Comparison of ENCODE assay signal across 16 mouse cellular contexts in the genomic region with DNA sequence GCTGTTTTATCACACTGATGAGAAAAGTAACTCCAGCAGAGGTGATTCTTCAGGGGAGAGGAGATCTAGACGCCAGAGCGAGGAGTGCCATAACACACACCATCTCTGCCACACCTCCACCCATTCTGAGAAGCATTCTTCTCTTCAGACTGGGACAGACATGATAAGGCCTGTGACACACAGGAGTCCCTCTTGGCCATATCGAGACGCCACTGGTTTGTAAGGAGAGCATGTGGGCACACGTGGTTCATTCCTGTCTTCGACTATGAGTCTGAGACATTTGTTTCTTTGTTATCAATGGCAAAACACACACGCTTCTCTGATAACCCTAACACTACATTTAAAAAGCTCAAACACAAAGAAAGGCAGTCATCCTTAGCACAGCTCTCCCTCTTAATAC. TPM values are rescaled to one million over a fixed set of nuclear protein-coding genes. Genes with fewer than 3 reads are reported as not detected.
DNase-seq lines count a peak whose midpoint lies in the region; ATAC-seq and TF ChIP-seq lines count a peak whose summit lies in the region.
"Had no signal": no experiment of that assay in that cellular context is flagged by ENCODE, and none has a peak within 500 bp of the region (broad histone marks: within the 10 kb centered on the region; RNA-seq: fewer than 3 reads in every experiment).

No protein-coding gene starts in this region.

- H3K27me3 ChIP-seq in forebrain, embryonic 15.5 days = no peaks in the 10 kb centered on the region
- H3K27me3 ChIP-seq in forebrain, embryonic 11.5 days (ENCODE audit: control insufficient read depth, insufficient read depth, low read length) = no peaks in the 10 kb centered on the region
- peaks cover 0 to 7% of the 10 kb centered on the region in 2 experiments; a peak in 2 of 4 replicates for H3K27me3 ChIP-seq in MEL (ENCODE audit: control insufficient read depth in 1 of 2, insufficient read depth in 2 of 2, low read length in 2 of 2)
- H3K27me3 ChIP-seq in hindbrain, embryonic 16.5 days (replicated peaks; ENCODE audit: control insufficient read depth, insufficient read depth, low read length) = no peaks in the 10 kb centered on the region
- no peaks in the 10 kb centered on the region for H3K27me3 ChIP-seq in liver, postnatal 0 days (ENCODE audit: insufficient read depth, low read length)
- no peaks in the 10 kb centered on the region for H3K27me3 ChIP-seq in kidney, embryonic 15.5 days

- H3K9me3 ChIP-seq in forebrain, embryonic 15.5 days = no peaks in the 10 kb centered on the region
- H3K9me3 ChIP-seq in forebrain, embryonic 11.5 days (ENCODE audit: control insufficient read depth, low read length) = no peaks in the 10 kb centered on the region
- no peaks in the 10 kb centered on the region for H3K9me3 ChIP-seq in MEL (replicated peaks; ENCODE audit: insufficient read depth, low read length)
- H3K9me3 ChIP-seq in hindbrain, embryonic 16.5 days (ENCODE audit: control insufficient read depth, low read length) = no peaks in the 10 kb centered on the region
- no peaks in the 10 kb centered on the region for H3K9me3 ChIP-seq in liver, postnatal 0 days (ENCODE audit: low read length)
- no peaks in the 10 kb centered on the region for H3K9me3 ChIP-seq in kidney, embryonic 15.5 days (replicated peaks)

- no peak overlapping the region for H3K4me2 ChIP-seq in forebrain, embryonic 15.5 days (replicated peaks)
- no peak overlapping the region for H3K4me2 ChIP-seq in forebrain, embryonic 11.5 days (ENCODE audit: low read depth, low read length, severe bottlenecking)
- no peak overlapping the region for H3K4me2 ChIP-seq in hindbrain, embryonic 16.5 days (ENCODE audit: low read length)
- no peak overlapping the region for H3K4me2 ChIP-seq in liver, postnatal 0 days (ENCODE audit: low read depth, low read length)
- no peak overlapping the region for H3K4me2 ChIP-seq in kidney, embryonic 15.5 days
- H3K4me2 ChIP-seq: lung, embryonic 14.5 days had no signal

- no peak overlapping the region for H3K4me3 ChIP-seq in forebrain, embryonic 15.5 days
- H3K4me3 ChIP-seq in forebrain, embryonic 11.5 days (ENCODE audit: low read depth, low read length) = no peak overlapping the region
- H3K4me3 ChIP-seq in MEL (ENCODE audit: control insufficient read depth in 1 of 2, insufficient read depth in 1 of 2, low read depth in 2 of 2, low read length in 2 of 2) = no peak overlapping the region
- H3K4me3 ChIP-seq in hindbrain, embryonic 16.5 days (ENCODE audit: low read length) = no peak overlapping the region
- H3K4me3 ChIP-seq in liver, postnatal 0 days (ENCODE audit: low read depth, low read length) = no peak overlapping the region
- H3K4me3 ChIP-seq in kidney, embryonic 15.5 days (replicated peaks) = no peak overlapping the region

- H3K79me2 ChIP-seq in MEL (ENCODE audit: control insufficient read depth, insufficient read depth, low read length, poor library complexity) = no peaks in the 10 kb centered on the region

- DNase-seq in forebrain, embryonic 11.5 days (ENCODE audit: low spot score) = no peak
- peak; percentile 35 for DNase-seq in MEL (ENCODE audit: low read depth, low spot score)
- no peak for DNase-seq in liver, postnatal 0 days
- DNase-seq in cerebellum, postnatal 25 days = no peak
- no peak for DNase-seq in kidney, postnatal 4 days
- DNase-seq: gastrocnemius, postnatal 10 days; heart, postnatal 14 days; kidney, adult 11 months; kidney, postnatal 14 days; left cerebral cortex, postnatal 4 days; lung, embryonic 14.5 days; thymus, adult 18-20 months had no signal

- WGBS in forebrain, embryonic 15.5 days = 87% methylated on average over 7 of the region's 7 CpGs
- 90% methylated on average over 7 of the region's 7 CpGs for WGBS in forebrain, embryonic 11.5 days
- WGBS in hindbrain, embryonic 16.5 days = 79% methylated on average over 7 of the region's 7 CpGs
- WGBS in liver, postnatal 0 days (ENCODE audit: insufficient replicate concordance) = 48% methylated on average over 7 of the region's 7 CpGs
- WGBS in kidney, embryonic 15.5 days = 84% methylated on average over 7 of the region's 7 CpGs

- H3K27ac ChIP-seq in forebrain, embryonic 15.5 days (replicated peaks) = peak overlapping the region; percentile 55
- no peak overlapping the region for H3K27ac ChIP-seq in forebrain, embryonic 11.5 days (ENCODE audit: low read depth, low read length)
- H3K27ac ChIP-seq in MEL (ENCODE audit: control insufficient read depth, low read depth, low read length) = no peak overlapping the region
- peak overlapping the region; percentile 5; the same call in 1 of the 2 replicates for H3K27ac ChIP-seq in hindbrain, embryonic 16.5 days (ENCODE audit: low read depth, low read length)
- H3K27ac ChIP-seq in liver, postnatal 0 days (ENCODE audit: low read depth) = no peak overlapping the region
- H3K27ac ChIP-seq in kidney, embryonic 15.5 days = no peak overlapping the region

- TF ChIP-seq RAD21 in MEL (IDR thresholded peaks at IDR 0.05; ENCODE audit: low read depth, low read length) = no peak

- no peak for TF ChIP-seq EP300 in MEL (IDR thresholded peaks at IDR 0.05; ENCODE audit: low read depth in 1 of 2, low read length in 2 of 2)
- no peak for TF ChIP-seq EP300 in liver, postnatal 0 days (IDR thresholded peaks at IDR 0.05; ENCODE audit: low read depth)

- TF ChIP-seq CTCF in MEL (IDR thresholded peaks at IDR 0.05 in 2 of 3, conservative IDR thresholded peaks at IDR 0.05 in 1 of 3; ENCODE audit: control insufficient read depth in 1 of 3, insufficient read depth in 1 of 3, low read depth in 2 of 3, low read length in 3 of 3, poor library complexity in 1 of 3, severe bottlenecking in 1 of 3) = no peak
- no peak for TF ChIP-seq CTCF in liver, postnatal 0 days (IDR thresholded peaks at IDR 0.05; ENCODE audit: low read depth)

- ATAC-seq in forebrain, embryonic 15.5 days (replicated peaks) = no peak
- ATAC-seq in forebrain, embryonic 11.5 days (replicated peaks; ENCODE audit: low FRiP score) = no peak
- ATAC-seq in hindbrain, embryonic 16.5 days = 0 out of 2 replicates have a peak, but pooled peaks have one; percentile 46
- peak; percentile 25; the same call in 1 of the 2 replicates for ATAC-seq in liver, postnatal 0 days
- no peak for ATAC-seq in kidney, embryonic 15.5 days (replicated peaks; ENCODE audit: low FRiP score)
- ATAC-seq: Patski had no signal

- no peak overlapping the region for H3K9ac ChIP-seq in forebrain, embryonic 15.5 days (replicated peaks)
- H3K9ac ChIP-seq in forebrain, embryonic 11.5 days (ENCODE audit: low read length) = no peak overlapping the region
- no peak overlapping the region for H3K9ac ChIP-seq in MEL (ENCODE audit: control insufficient read depth, low read depth, low read length, poor library complexity, severe bottlenecking)
- no peak overlapping the region for H3K9ac ChIP-seq in hindbrain, embryonic 16.5 days (ENCODE audit: low read depth, low read length)
- no peak overlapping the region for H3K9ac ChIP-seq in liver, postnatal 0 days (replicated peaks)
- no peak overlapping the region for H3K9ac ChIP-seq in kidney, embryonic 15.5 days
- H3K9ac ChIP-seq: lung, embryonic 14.5 days had no signal

- no peaks in the 10 kb centered on the region for H3K36me3 ChIP-seq in forebrain, embryonic 15.5 days
- no peaks in the 10 kb centered on the region for H3K36me3 ChIP-seq in forebrain, embryonic 11.5 days (ENCODE audit: control insufficient read depth, insufficient read depth, low read length)
- H3K36me3 ChIP-seq in MEL (ENCODE audit: control insufficient read depth in 1 of 2, insufficient read depth in 2 of 2, low read length in 2 of 2) = no peaks in the 10 kb centered on the region
- no peaks in the 10 kb centered on the region for H3K36me3 ChIP-seq in hindbrain, embryonic 16.5 days (ENCODE audit: control insufficient read depth, insufficient read depth, low read length)
- no peaks in the 10 kb centered on the region for H3K36me3 ChIP-seq in liver, postnatal 0 days (replicated peaks; ENCODE audit: insufficient read depth, low read length)
- H3K36me3 ChIP-seq in kidney, embryonic 15.5 days = no peaks in the 10 kb centered on the region

- peaks cover 23% of the 10 kb centered on the region for H3K4me1 ChIP-seq in forebrain, embryonic 15.5 days
- H3K4me1 ChIP-seq in forebrain, embryonic 11.5 days (replicated peaks; ENCODE audit: control insufficient read depth, insufficient read depth, low read length) = no peaks in the 10 kb centered on the region
- peaks cover 0 to 5% of the 10 kb centered on the region in 2 experiments; a peak in 1 of 4 replicates for H3K4me1 ChIP-seq in MEL (ENCODE audit: control insufficient read depth in 1 of 2, insufficient read depth in 2 of 2, low read length in 2 of 2)
- peaks cover 9% of the 10 kb centered on the region for H3K4me1 ChIP-seq in hindbrain, embryonic 16.5 days (ENCODE audit: control insufficient read depth, insufficient read depth, low read depth, low read length)
- no peaks in the 10 kb centered on the region for H3K4me1 ChIP-seq in liver, postnatal 0 days (ENCODE audit: insufficient read depth)
- H3K4me1 ChIP-seq in kidney, embryonic 15.5 days = no peaks in the 10 kb centered on the region

- TF ChIP-seq POLR2A in MEL (IDR thresholded peaks at IDR 0.05; ENCODE audit: control insufficient read depth in 1 of 2, insufficient read depth in 1 of 2, low read depth in 1 of 2, low read length in 2 of 2, poor library complexity in 1 of 2) = no peak

TF ChIP-seq in MEL, 35 proteins besides CTCF, POLR2A, EP300 and RAD21 (continues in another document):
- TF ChIP-seq BHLHE40 (IDR thresholded peaks at IDR 0.05; ENCODE audit: borderline replicate concordance, low read depth, low read length) = no peak
- no peak for TF ChIP-seq GATA1 (IDR thresholded peaks at IDR 0.05; ENCODE audit: low read depth, low read length)
- TF ChIP-seq TAL1 (IDR thresholded peaks at IDR 0.05; ENCODE audit: low read length) = no peak
- TF ChIP-seq TCF12 (IDR thresholded peaks at IDR 0.05; ENCODE audit: low read depth, low read length) = no peak
- TF ChIP-seq HCFC1 (IDR thresholded peaks at IDR 0.05; ENCODE audit: low read depth, low read length) = no peak
- no peak for TF ChIP-seq MXI1 (IDR thresholded peaks at IDR 0.05; ENCODE audit: low read depth, low read length)
- TF ChIP-seq KAT2A (conservative IDR thresholded peaks at IDR 0.05; ENCODE audit: low read depth, low read length) = no peak
- no peak for TF ChIP-seq JUND (IDR thresholded peaks at IDR 0.05; ENCODE audit: low read depth, low read length)
- no peak for TF ChIP-seq USF1 (IDR thresholded peaks at IDR 0.05; ENCODE audit: low read depth, low read length)

RNA-seq across cellular contexts. Expression of a gene that starts 43.9 kb away (rescaled TPM):
- polyA plus RNA-seq in forebrain, embryonic 15.5 days (2015; fragmentation: Nextera tagmentation; extraction: Ambion mirVana) = 45.4 and 51.8 TPM in 2 replicates
- polyA plus RNA-seq in forebrain, embryonic 11.5 days (2014; fragmentation: Nextera tagmentation; extraction: Ambion mirVana) = 14.5 and 15.5 TPM in 2 replicates
- not detected in 2 replicates for total RNA-seq in MEL (2012; rRNA removed)
- polyA plus RNA-seq in MEL (2012; ENCODE audit: insufficient read depth in 1 of 2, insufficient read length in 2 of 2, low read depth in 1 of 2, low replicate concordance in 2 of 2, missing spikeins in 1 of 2) = not detected
- 98.0 and 108 TPM in 2 replicates for polyA plus RNA-seq in hindbrain, embryonic 16.5 days (2015; fragmentation: Nextera tagmentation; extraction: Ambion mirVana)
- 0.02 TPM in 1 of 2 replicates, not detected in the other for polyA plus RNA-seq in liver, postnatal 0 days (2015; fragmentation: Nextera tagmentation; extraction: Ambion mirVana)
- 2.6 and 2.8 TPM in 2 replicates for polyA plus RNA-seq in kidney, embryonic 15.5 days (2015; fragmentation: Nextera tagmentation; extraction: Ambion mirVana)
- polyA plus RNA-seq: Patski had no signal

Comparison
In these comparisons a context has a peak if more than half of its experiments do, and no peak if none do; other contexts are left out.
1. H3K27ac ChIP-seq: peak in forebrain, embryonic 15.5 days (single experiment) and hindbrain, embryonic 16.5 days (single experiment); none in forebrain, embryonic 11.5 days (single experiment), MEL (single experiment), liver, postnatal 0 days (single experiment) and kidney, embryonic 15.5 days (single experiment).
2. ATAC-seq: peak in hindbrain, embryonic 16.5 days (single experiment) and liver, postnatal 0 days (single experiment); none in forebrain, embryonic 15.5 days (single experiment), forebrain, embryonic 11.5 days (single experiment) and kidney, embryonic 15.5 days (single experiment).